Mouse (Mus musculus) cerebellum, adult 2 months (tissue): ENCODE results near the gene Tle3.

ENCODE experiments used
- CTCF ChIP-seq: fragments of 200-500 bp; IDR thresholded peaks from 2 replicates; pipeline ENCODE4 v1.5.1; 2011; ENCODE audit warnings: low read depth, mild to moderate bottlenecking, control low read depth, low read length, moderate library complexity, borderline replicate concordance; ENCODE audit not compliant: insufficient read depth
- POLR2A ChIP-seq: fragments of 200-500 bp; IDR thresholded peaks from 2 replicates; pipeline ENCODE4 v1.6.1; 2011; ENCODE audit warnings: low read length, control low read depth, borderline replicate concordance; ENCODE audit not compliant: insufficient read depth

GRCm38 (mm10) chr9:61403866-61404614 is 31.9 kb downstream of the Tle3 start:
- TF ChIP-seq CTCF, result no peak
- TF ChIP-seq POLR2A, result no peak
